Mouse (Mus musculus): ENCODE results near the gene Ttc13.

The Ttc13 gene

DNA sequence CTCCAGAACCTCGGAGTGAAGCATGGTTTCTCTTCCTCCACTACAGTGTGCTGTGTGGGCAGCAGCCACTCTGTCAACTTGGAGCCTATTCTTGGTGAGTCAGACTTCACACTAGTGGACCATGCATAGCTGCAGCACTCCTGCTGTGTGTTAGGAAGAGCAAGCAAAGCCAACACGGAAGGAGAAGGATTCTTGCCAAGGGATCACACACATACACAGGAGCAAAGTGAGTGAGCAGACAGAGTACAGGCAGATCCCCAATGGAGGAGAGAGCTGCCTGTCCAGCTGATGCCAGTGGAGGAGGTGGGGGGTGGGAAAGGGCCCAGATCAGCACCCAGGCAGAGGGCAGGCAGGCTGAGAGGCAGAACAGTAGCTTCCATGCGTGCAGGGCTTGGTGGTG, 19.6 kb downstream of the Ttc13 start:
- no peak for DNase-seq

DNA sequence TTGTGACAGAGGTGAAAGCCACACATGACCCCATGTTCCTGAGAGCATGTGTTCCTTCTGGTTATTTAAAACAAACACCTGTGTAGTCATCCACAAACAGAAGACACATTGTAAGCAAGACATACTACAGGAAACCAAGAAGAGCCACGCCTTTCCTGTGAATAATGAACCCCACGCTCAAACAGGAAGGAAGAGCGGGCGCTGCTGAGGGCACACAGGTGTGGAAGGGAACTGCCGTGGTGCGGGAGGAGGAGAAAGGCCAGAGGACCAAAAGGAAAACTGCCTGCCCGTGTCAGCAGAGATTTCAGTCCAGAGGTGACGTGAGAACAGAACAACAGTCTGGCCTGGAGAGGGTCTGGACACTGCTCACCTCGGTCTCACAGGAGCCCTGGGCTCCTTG, 20.8 kb downstream of the Ttc13 start:
- no peak for DNase-seq

DNA sequence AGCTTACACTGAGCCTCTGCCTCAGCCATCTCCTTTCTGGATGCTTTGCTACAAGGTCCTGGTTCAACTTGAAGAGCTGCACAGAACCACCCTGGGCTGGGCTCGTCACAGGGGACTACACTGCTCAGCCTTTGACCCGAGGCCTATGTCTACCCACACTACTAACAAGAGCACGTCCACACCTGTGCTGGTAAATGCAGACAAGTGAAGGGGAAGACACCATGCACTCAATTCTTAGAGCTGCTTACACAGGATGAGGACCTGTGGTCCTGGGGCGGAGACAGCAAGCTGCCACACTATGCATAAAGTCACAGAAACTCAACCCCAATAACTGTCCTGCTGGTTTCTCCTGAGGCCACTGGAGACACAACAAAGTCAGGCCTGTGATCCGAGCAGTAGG, 21.5 kb downstream of the Ttc13 start:
- no peak for DNase-seq

DNA sequence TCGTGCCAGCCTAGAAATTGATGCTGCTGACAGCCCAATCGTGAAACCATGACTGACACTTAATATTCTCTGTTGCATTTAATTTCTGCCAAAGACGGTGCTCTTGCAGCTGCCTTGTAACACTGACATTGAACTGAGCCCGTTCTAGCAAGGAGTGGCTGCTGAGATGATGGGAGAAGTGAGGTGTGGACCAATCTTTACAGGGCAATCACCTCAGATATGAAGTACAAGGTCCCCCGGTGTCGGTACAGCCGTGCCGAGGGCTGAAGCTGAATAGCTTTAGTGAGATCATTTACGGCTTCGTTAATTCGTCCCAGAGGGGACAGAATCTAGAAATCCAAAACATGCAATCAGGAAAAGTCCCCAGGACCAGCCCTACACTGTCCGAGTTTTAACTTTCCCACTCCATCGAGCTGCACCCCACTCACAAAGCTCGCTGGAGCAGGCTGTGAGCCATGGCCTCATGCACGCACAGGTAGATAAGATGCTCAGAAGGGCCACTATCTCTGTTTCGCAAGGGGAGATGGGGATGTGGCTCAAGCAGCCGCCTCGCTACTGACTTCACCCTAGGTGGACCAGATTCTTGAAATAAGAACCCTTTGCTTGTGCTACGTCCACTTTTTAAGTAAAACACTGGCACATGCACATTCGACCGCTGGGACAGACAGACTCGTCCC, 26.2 kb downstream of the Ttc13 start:
- DNase-seq: no peak

DNA sequence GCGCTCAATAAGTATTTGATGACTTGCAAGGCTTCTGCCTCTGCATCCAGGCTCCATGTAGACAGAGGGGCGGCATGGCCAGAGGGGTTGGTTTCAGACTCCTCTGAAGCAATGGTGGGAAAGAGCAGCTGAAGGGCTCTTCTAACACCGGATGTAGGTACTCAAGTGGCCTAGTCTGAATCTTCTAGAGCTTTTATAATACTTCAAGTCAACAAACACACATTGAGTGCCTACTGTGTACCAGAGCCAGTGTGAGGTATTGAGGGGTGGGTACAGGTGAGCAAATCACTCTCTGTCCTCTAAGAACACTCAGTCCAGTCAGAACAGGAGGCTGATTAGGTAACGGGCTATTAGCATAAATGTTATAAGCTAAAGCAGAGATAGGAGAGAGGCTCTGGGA, 30.1 kb downstream of the Ttc13 start:
- DNase-seq: no peak

DNA sequence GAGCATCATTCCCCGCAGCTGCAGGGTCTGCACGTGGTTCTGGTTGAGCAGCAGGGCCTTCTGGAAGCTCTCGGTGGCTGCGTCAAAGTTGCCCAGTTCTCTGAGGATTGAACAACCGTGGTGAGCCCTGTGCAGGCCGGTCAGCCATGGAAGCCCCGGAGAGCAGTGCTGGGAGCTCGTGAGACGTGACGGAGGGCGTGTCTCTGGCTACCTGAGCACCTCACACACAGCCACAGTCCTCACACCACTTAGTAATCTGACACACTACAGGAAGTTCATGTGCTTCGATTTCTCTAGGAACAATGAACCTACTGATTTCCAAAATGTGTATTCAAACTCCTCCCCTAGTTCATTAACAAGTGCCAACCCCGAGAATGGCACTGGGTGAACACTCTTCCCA, 32.9 kb downstream of the Ttc13 start:
- no peak for DNase-seq

DNA sequence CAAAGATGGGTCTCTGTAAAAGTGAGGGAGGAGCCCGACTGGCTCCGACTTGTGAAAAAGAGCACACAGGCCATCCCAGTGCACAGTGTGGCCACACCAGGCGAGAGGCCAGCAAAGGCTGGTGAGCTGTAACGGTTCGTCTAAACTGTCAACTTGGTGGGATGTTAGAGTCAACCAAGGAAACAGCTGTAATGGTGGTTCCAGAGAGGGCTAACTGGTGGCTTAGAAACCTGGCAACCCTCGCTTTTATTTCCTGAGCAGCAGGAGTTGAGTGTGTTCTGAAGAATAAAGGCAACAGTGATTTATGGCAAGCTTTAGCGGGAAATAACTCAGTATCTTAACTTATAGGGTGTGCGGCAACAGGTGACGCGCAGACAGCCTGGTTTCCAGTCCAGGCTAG, 39.6 kb downstream of the Ttc13 start:
- DNase-seq: no peak

DNA sequence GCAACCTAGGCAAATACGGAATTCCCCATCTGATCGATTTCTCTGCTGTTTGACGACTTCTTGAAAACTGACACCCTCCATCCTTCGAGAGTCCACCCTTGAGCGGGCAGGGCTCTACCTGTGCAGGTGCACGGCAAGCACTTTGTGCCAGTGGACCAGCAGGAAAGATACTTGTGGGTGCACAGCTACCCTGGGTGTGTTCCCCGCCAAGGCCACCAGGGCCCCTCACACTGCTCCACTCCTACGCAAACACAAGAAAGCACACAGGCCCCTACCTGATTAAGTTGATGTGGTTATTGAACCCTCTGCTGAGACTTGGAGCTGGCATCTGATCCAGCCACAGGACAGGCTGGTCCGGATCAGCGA, 40.0 kb downstream of the Ttc13 start:
- DNase-seq: no peak

DNA sequence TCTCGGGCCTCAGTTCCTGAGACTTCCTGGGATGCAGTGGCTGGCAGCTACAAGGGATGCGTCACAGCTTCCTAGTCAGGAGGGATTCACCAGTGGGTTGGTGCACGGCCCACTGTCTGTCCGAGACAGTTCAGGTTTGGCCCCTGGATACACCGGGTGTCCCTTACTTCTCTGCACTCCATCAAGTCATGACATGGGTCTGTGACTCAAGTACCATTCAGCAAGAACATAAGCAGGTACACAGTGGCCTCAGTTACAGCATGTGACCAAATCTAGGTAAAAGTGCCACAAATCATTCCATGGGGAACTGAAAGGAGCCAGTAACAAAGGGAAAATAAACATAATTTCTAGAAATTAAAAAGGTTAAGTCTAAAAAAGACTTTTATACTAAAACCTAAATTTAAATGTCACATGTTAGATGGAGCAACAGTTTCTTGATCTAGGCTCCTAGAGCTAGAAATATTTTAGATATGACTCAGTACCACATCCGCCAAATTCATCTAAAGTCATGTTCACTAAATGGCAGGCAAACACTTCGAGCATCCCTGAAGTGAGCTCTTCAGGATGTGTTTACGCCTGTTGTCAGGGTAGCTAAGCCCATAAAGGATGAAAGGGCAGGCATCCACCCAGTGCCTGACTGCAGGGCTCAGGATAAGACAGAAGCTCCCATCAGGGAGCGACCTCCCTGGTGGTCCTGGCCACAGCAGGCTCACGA, 40.5 kb downstream of the Ttc13 start:
- DNase-seq: no peak

DNA sequence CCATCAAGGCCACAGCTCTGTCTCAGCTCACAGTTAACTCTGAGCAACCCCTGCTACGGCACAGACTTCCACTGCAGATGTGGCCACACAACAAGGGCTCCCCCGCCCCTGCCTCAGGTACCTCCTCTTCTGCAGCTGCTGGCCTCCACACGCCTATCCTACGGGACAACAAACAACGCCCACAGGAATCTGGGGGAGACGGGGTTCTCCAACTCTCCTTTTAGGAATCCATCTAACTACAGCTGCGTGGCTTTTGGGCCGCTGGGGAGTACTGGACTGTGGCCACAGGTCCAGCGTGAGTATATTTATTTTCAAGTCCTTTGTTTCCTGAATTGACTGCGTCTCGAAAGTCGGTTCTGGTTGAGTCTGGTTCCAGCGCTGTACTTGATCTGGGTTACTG, 43.5 kb downstream of the Ttc13 start:
- DNase-seq: no peak

DNA sequence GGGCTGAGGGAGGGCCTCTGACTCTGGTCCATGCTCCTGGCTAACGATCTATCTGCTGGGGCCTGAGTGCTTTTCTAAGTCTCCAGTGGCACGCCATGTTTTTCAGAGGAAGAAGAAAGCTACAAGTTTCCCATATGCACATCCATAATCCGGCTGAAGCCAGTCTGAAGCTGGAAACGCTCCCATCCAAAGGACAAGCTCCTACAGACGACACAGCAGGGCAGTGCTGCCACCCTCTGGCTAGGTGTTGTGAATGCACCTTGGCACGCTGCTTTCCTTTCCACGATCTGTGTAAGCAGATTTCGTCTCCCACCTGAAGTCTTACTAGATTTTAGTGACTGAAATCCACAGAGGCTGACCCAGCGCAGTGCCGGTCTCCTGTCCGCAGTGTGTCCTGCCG, 44.3 kb downstream of the Ttc13 start:
- DNase-seq: peak; percentile 87

DNA sequence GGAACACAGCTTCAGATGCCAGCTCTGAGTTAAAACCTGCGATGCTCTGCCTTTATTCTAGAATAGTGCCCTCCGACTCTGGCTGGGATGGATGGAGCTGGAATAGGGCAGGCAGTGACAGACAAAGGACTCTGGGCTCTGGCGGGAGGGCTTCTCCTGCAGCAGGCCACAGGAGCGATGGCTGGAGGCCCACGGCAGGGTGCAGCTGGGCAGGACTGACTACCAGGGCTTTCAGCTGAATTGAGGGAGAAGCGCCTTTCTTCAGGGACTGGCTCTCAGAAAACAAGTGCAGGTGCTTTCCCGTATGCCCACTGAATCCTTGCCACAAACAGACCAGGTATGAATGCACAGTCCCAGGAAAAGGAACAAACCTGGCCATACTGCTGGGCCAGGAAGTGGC, 44.7 kb downstream of the Ttc13 start:
- no peak for DNase-seq

DNA sequence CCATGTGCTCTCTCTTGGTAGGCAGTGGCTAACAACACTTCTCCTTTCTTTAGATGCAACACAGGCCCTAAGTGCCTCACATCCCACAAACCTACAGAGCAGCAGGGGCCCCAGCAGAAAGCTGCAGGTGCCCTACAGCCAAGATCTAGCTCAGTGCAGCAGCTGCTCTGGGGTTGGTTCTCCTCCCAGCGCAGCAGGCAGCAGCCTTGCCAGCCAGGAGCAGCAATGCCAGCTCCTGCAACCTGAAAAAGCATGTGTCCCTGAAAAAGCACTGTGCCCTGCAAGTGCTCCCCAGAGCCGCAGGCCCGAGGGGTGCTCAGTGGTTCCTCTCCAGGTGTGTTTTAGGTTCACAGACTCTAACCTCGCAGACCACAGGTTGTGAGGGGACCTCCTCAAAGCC, 45.1 kb downstream of the Ttc13 start:
- DNase-seq: no peak

DNA sequence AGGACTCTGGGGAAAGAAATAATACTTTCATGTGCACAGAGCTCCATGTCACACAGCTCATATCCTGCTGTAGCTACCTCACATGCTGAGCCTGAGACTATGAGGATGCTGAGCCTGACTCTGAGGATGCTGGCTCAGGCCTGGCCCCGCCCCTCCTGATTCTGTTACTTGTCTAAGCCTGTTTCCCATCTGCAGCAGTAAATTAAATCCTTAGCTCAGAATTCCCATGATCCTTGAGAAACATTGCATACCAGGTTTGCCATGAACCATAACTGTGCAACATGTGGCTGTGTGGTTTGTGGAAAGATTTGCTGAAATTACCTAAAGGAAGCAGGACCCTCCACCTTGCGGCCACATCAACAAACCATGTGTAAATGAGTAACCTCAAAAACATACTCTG, 49.4 kb downstream of the Ttc13 start:
- no peak for DNase-seq

DNA sequence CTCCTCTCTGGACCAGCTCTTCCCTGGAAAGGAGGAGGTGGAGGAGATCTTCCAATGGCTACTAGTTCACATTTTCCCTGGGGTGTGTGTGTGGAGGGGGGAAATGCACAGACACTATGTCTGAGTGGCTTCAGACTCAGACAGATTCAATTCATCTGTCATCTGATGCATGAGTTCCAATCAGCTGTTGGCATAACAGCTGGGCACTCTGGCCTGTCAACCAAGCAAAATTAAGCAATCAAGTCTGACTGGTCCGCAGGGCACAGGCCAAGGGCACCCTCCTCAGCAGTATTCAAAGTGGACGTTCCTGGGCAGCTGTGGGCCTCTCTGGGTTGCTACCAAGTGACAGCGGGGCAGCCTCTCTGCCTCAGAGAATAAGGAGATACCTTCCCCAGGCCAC, 53.0 kb downstream of the Ttc13 start:
- peak; percentile 35 for DNase-seq

DNA sequence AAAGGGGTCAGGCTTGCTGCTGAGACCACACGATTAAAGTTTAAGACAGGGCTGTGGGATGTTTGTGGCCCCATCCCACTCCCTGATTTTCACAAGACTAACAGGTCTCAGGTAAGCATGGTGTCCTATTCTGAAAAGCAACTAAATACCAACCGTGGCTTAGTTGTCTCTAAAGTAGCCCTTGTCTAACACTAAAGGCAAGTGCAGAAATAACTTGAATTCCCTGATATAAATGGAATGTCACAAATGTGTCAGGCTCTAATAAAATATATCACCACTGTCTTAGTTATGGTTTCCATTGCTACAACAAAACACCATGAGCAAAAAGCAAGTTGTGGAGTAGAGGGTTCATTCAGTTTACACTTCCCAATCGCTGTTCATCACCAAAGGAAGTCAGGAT, 57.4 kb downstream of the Ttc13 start:
- DNase-seq: no peak

DNA sequence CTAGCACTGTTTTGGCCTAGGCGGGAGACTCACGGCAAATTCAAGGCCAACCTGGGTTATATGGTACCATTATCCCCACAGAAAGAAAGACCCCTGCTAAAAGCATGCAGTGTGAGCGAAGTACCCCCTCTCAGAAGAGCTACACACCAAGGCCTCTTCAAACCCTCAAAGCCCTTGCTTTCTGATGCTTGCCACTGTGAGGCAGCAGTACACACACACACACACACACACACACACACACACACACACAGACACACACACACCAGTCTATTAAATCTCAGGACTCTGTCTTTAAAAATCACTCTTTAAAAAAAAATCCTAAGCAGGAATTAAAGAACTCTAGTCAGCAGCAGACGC, 57.9 kb downstream of the Ttc13 start:
- no peak for DNase-seq

DNA sequence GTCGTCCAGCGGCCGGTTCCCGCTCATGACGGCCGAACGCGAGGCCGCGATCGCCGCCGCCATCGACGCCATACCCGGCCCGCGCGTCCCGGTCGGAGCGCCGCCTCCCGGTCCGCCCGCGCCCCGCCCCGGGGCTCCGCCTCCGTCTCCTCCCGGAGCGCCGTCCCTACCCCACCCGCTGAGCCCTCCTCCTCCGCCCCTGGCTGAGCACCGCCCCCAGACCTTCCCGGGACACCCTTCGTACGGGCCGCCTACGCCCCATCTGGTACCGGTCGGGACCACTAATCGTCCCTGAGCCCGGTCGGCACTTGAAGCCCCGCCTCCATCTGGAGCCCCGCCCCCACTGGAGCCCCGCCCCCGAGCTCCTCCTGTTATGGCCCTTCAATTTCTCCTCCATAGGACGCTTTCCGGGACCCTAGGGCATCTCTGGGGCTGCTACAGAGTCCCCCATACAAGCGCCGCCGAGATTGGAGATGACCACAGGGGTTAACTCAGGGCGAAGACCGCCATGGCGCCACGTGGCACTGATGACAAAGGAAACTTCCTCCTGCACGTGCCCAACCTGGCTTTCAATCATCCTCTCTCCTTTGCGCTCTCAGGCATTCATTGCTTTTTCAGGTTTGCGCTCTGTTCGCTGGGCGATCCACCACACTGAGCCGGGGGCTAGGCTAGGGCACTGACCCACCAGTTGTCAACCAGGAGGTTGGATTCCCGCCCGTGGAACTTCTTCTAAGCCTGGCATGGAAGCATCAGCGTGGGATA, 58.5 kb downstream of the Ttc13 start, which contains the start of gene 2310022B05Rik:
Gene 2310022B05Rik, minus strand, starts transcription at position 258 of the 762 bp plus-strand sequence.
- peak; percentile 89 for DNase-seq

DNA sequence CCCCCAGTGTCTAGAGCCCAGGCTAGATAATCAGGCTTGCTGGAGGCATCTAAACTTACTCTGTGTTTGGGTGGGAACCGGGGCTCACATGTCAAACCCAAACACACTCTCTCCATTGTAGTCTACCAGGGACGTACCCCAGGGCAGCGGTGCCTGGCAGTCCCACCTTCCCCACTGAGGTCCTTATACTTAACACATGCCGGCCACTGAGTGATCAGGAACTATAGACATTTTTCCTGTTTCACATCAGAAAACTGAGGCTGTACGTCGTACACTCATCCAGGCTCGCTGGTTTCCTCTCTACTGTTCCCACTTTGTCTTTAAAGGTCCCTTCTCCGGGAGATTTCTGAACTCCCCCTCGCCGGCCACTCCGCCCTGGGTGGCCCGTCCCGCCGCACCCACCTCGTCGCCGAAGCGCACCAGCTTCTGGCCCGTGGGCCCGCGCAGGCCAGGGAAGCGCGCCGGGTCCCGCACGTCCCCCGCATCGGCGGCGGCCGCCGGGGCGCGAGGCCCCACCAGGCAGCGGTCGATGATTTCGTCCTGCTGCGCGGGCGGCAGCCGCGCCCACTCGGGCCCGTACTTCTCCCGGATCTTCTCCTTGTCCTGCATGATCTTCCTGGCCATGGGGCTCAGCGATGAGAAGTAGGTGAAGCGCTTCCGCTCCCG, 59.2 kb downstream of the Ttc13 start:
- DNase-seq: peak; percentile 22

DNA sequence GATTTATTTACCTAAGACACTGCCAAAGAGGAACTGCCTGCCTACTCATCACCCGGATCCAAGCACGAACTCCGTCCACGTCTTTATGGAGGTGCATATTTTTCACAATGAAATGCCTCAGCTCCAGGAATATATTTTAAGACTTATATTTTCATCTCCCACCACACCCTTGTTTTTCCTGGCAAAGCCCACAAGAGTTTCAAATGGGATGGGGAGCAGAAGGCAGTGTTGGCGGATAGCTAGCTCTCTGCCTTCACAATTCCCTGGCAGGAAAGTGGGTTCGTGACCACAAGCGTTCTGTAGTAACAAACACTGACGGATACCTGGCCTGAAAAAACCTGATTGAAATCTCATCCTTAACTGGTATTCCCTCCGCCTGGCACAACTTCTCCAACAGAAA, 60.0 kb downstream of the Ttc13 start:
- no peak for DNase-seq

DNA sequence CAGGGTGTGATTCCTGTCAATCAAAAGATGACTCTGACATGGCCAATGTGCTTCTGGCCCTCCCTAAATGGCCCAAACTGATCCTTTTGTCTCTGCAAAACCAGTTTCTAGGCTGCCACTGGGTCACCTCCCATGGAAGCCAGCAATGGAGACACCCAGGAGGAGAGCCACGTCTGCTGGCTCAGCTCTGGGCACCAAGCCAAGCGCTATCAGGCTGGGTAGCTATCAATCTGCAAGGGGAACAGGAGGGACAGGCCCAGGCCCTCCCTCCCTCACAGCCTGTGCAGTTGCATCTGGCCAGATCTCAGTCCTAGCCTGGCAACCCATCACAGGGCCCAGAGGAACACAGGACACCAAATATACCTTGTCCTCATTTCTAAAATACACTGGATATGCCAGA, 63.4 kb downstream of the Ttc13 start:
- peak; percentile 73 for DNase-seq

DNA sequence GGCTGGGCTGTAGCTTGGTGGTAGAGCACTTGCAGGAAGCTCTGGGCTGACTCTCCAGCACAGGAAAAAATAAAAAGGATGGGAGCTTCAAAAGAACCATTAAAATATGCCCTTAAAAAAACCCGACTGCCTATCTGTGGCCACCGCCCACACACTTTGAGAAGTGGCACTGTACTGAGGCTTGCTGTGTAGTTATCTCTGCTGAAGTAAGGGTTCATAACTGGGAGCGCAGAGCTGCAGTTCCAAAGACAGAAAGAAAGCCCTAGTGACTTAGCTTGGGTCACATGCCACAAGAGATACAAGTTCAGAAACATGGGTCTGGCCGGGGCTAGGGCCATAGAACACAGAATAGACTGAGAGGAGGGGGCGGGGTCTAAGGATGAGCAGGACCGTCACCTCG, 63.8 kb downstream of the Ttc13 start:
- DNase-seq: no peak

DNA sequence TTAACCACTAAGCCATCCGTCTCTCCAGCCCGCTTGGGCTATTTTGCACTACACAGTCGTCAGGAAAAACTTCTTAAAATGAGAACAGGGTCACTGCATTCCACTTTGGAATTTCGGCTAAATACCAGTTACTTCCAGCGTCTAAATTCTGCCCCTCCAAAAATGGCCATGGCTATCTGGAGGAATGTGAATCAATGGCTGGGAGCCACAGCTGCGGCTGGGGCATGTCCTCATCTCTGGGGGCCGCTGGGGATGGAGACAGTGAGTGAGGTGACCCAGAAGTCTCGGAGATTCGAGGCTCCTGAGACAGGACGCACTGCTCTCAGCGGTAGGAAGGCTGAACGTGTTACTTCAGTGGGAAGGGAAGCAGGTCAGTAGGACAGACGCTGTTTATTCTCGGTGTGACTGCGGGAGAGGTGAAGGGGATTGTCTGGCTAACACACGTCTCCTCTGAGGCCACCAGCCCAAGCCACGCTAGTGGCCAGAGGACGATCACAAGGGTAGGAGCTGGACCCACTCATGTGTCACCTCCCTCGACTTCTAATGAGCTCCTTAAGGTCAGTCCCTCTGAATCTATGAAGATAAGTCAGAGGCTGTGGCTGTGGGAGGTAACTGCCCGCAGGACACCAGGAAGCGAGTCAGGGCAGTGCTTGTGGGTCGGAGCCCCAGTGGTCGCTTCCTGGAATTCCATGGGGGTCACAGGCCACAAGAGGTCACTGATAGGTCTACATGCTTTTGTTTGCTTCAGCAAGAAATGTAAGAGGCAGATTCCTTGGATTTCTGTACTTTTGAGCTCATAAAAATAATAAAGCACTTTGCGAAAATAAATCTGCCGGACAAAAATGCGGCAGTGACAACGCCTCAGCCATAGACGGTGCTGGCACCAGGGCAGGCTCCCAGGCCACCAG, 68.0 kb downstream of the Ttc13 start:
- DNase-seq: peak; percentile 26
